Mouse (Mus musculus): ENCODE results near the gene Nop2.

The Nop2 gene

DNA sequence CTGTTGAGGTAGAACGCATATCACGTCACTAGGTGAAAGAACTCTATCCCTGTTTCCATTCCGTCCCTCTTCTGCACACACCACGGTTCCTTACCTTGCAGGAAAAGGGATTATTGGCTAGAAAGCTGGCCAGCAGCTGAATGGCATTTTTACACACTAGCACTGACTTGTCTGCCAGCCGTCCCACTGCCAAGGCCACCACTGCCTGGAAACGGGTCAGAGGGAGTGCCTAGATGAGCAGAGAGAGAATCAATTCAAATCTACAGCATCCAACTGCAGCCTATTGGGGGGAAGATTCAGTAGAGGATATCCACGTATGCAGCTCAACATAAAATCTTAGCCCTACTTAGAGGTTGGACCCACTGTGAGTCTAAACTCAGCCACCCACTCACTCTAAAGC, 47.9 kb downstream of the Nop2 start:
- no peak for DNase-seq

DNA sequence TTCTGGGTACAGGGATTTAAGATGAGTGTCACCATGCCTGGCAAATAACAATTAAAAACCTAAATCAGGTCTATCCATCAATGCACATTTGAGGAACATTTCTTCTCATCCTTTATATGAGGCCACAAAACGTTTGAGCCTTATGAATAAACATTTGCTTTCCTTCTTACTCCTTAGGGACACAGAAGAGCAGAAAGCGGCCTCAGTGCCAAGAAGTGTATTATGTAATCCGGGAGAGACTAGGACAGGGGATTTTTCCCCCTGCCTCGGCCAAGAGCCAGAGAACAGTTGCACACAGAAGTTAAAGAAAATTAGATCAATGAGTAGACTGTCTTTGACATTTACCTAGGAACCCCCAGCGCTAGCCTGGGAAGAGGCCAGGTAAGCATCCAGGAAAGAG, 50.4 kb downstream of the Nop2 start:
- no peak for DNase-seq

DNA sequence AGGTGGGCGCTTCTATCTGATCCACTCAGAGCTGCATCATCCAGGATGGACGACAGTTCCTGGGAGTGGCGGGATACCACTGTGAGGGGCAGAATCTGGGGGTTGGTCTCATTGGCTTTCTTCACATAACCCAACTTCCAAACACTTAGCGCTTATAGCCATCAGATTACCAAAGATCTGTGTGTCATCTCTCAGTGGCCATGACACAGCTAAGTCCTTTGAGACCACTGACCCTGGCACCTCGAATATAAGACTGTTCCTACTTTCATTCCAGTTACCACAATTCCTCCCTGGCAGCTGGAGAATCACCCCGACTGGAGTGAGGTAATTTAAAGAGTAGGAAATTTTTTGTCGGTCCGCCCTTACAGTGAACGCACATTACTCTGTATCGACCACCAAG, 54.5 kb downstream of the Nop2 start:
- DNase-seq = no peak

GRCm38 (mm10) chr6:125190816-125191215, 59.1 kb downstream of the Nop2 start:
- DNase-seq = no peak

DNA sequence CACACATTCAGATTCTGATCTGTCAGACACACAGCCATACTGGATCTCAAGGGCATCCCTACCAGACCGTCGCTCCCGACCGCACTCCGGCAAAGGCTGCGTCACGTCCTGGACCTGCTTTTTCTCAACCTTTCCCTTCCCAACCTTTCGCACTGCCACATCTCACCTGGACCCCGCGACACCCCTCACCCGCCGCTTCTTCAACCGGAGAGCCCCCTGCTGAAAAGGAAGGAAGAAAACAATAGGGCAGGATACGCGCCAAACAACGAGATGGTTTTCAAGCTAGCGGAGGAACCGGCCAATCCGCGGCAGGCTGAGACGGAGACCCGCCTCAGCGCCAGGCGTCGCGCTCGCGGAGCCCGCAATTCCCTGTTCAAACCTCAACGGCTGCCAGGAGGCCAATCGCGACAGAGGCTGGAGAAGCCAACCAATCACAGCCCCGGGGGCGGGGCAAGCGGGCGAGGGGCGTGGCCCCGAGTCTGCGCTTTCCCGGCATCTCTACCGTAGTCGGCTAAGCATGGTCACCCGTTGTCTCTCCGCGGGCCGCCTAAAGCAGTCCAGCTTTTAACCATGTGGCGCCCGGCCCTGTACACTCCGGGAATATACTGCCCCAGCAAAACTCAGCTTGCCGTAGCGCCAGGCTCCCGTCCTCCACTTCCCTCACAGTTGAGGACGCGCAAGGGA, 59.8 kb downstream of the Nop2 start, which contains the start of the genes Ncapd2 and Mrpl51:
Ncapd2 (minus strand) TSS at position 370 of the 684 bp plus-strand sequence.
Mrpl51 (plus strand) TSS at position 470 of the 684 bp plus-strand sequence.
- peak; percentile 99 for DNase-seq

GRCm38 (mm10) chr6:125192016-125192714, 60.5 kb downstream of the Nop2 start:
- DNase-seq = peak; percentile 97

DNA sequence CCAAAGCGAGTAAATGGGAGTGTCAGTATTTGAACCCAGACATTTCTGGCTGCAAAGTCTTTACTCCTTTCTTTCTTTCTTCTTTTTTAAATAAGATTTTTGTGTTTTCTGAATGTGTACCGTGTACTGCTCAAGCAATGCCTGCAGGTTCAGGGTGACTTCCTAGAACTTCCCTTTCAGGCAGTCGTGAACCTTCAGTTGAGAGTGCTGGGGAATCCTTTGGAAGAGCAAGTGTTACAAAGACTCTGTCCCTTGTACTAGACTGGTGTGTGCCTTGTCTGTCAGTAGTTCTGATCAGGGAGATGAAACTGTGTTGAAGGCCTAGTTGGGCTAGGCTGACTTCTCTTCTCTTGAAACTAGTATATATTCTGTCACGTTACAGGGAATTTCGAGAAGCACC, 61.1 kb downstream of the Nop2 start:
- no peak for DNase-seq

GRCm38 (mm10) chr6:125193390-125193789, 61.7 kb downstream of the Nop2 start:
- DNase-seq = no peak

Measured in retina, postnatal 1 day (tissue).